ENCODE assay signal across 16 mouse cellular contexts in genomic region chr3:63938928-63939327, GRCm38 (mm10). TPM values are rescaled to one million over a fixed set of nuclear protein-coding genes. Genes with fewer than 3 reads are reported as not detected.
"Had no signal": no experiment of that assay in that cellular context is flagged by ENCODE, and none has a peak within 500 bp of the region (broad histone marks: within the 10 kb centered on the region; RNA-seq: fewer than 3 reads in every experiment).

No protein-coding gene starts in this region.

- H3K4me2 ChIP-seq: lung, embryonic 15.5 days; midbrain, embryonic 11.5 days; midbrain, embryonic 13.5 days; midbrain, embryonic 15.5 days; neural tube, embryonic 12.5 days; stomach, embryonic 15.5 days had no signal

- H3K36me3 ChIP-seq: stomach, embryonic 15.5 days had no signal

- H3K9ac ChIP-seq: lung, embryonic 15.5 days; midbrain, embryonic 13.5 days; midbrain, embryonic 15.5 days; neural tube, embryonic 12.5 days; stomach, embryonic 15.5 days had no signal

- DNase-seq: lung, adult 2 months; lung, postnatal 14 days; lung, postnatal 36 days; right cerebral cortex, postnatal 14 days; thymus, adult 18-20 months; thymus, postnatal 14 days; thymus, postnatal 36 days had no signal

- H3K9me3 ChIP-seq: lung, embryonic 15.5 days; megakaryocyte, embryonic 14.5 days; midbrain, embryonic 13.5 days; midbrain, embryonic 15.5 days; neural tube, embryonic 12.5 days; stomach, embryonic 15.5 days had no signal

- H3K4me1 ChIP-seq: lung, embryonic 15.5 days; megakaryocyte, embryonic 14.5 days; midbrain, embryonic 13.5 days; midbrain, embryonic 15.5 days; neural tube, embryonic 12.5 days; stomach, embryonic 15.5 days had no signal

- H3K27me3 ChIP-seq: lung, embryonic 15.5 days; megakaryocyte, embryonic 14.5 days; midbrain, embryonic 13.5 days; midbrain, embryonic 15.5 days; neural tube, embryonic 12.5 days; stomach, embryonic 15.5 days had no signal

- H3K27ac ChIP-seq: lung, embryonic 15.5 days; macrophage; midbrain, embryonic 13.5 days; midbrain, embryonic 15.5 days; neural tube, embryonic 12.5 days; stomach, embryonic 15.5 days had no signal

- ATAC-seq: lung, postnatal 0 days; midbrain, embryonic 13.5 days; midbrain, embryonic 15.5 days had no signal

- H3K4me3 ChIP-seq: lung, embryonic 15.5 days; megakaryocyte, embryonic 14.5 days; midbrain, embryonic 13.5 days; midbrain, embryonic 15.5 days; neural tube, embryonic 12.5 days; stomach, embryonic 15.5 days had no signal

RNA-seq across cellular contexts. Expression of gene Plch1, which starts 39.7 kb away (rescaled TPM):
- polyA plus RNA-seq: macrophage had no signal
